Comparison of ENCODE assay signal across 26 mouse cellular contexts in genomic region chr2:49694727-49695126, GRCm38 (mm10).
DNase-seq lines count a peak whose midpoint lies in the region; ATAC-seq lines count a peak whose summit lies in the region.
"Had no signal": no experiment of that assay in that cellular context is flagged by ENCODE, and none has a peak within 500 bp of the region (broad histone marks: within the 10 kb centered on the region; RNA-seq: fewer than 3 reads in every experiment).

No protein-coding gene starts in this region.

- WGBS in midbrain, embryonic 11.5 days: 60% methylated on average over 10 of the region's 10 CpGs
- 68% methylated on average over 10 of the region's 10 CpGs for WGBS in midbrain, embryonic 10.5 days
- WGBS in hindbrain, embryonic 13.5 days: 57% methylated on average over 10 of the region's 10 CpGs
- WGBS in midbrain, embryonic 15.5 days: 53% methylated on average over 10 of the region's 10 CpGs

- H3K27me3 ChIP-seq in midbrain, embryonic 11.5 days (ENCODE audit: control insufficient read depth, insufficient read depth, low read length): no peaks in the 10 kb centered on the region
- H3K27me3 ChIP-seq in midbrain, embryonic 10.5 days (ENCODE audit: low read depth, poor library complexity, severe bottlenecking): no peaks in the 10 kb centered on the region
- H3K27me3 ChIP-seq in hindbrain, embryonic 13.5 days: no peaks in the 10 kb centered on the region
- no peaks in the 10 kb centered on the region for H3K27me3 ChIP-seq in midbrain, embryonic 15.5 days (replicated peaks)
- H3K27me3 ChIP-seq: embryonic facial prominence, embryonic 15.5 days; kidney, embryonic 15.5 days; limb, embryonic 13.5 days had no signal

- DNase-seq in frontal cortex, postnatal 14 days (ENCODE audit: low spot score in 2 of 2): no peak
- no peak for DNase-seq in midbrain, embryonic 11.5 days (ENCODE audit: low spot score, missing footprints)
- no peak for DNase-seq in midbrain, embryonic 10.5 days (ENCODE audit: low spot score)
- no peak for DNase-seq in retina, postnatal 1 day
- DNase-seq: adrenal gland, adult 2 months; cerebellum, adult 2 months; cerebellum, postnatal 14 days; gastrocnemius, postnatal 25 days; heart, adult 18-20 months; heart, postnatal 4 days; kidney, adult 11 months; kidney, postnatal 25 days; lung, postnatal 4 days had no signal

- peak; percentile 10 for ATAC-seq in frontal cortex, adult (ENCODE audit: low TSS enrichment)
- ATAC-seq in midbrain, embryonic 11.5 days (ENCODE audit: low FRiP score): peak; percentile 38; the same call in 1 of the 2 replicates
- no peak for ATAC-seq in hindbrain, embryonic 13.5 days (ENCODE audit: low FRiP score)
- peak; percentile 28; the same call in 1 of the 2 replicates for ATAC-seq in midbrain, embryonic 15.5 days (replicated peaks)
- ATAC-seq in activated CD4-positive, CD25-positive, alpha-beta regulatory T cell, adult 4 months: no peak
- ATAC-seq: CD4-positive, CD25-positive, alpha-beta regulatory T cell, adult 4 months; inflammation-experienced regulatory T-cells, adult 6 months had no signal

- peaks cover 7% of the 10 kb centered on the region; the same call in 1 of the 2 replicates for H3K4me1 ChIP-seq in midbrain, embryonic 11.5 days (ENCODE audit: control insufficient read depth, insufficient read depth, low read length)
- peaks cover 16% of the 10 kb centered on the region; the same call in 1 of the 2 replicates for H3K4me1 ChIP-seq in midbrain, embryonic 10.5 days
- H3K4me1 ChIP-seq in hindbrain, embryonic 13.5 days (replicated peaks): peaks cover 74% of the 10 kb centered on the region
- peaks cover 46% of the 10 kb centered on the region for H3K4me1 ChIP-seq in midbrain, embryonic 15.5 days
- H3K4me1 ChIP-seq: embryonic facial prominence, embryonic 15.5 days; megakaryocyte, embryonic 14.5 days had no signal

- H3K9ac ChIP-seq in midbrain, embryonic 11.5 days (ENCODE audit: low read length): no peak overlapping the region
- no peak overlapping the region for H3K9ac ChIP-seq in hindbrain, embryonic 13.5 days
- no peak overlapping the region for H3K9ac ChIP-seq in midbrain, embryonic 15.5 days
- H3K9ac ChIP-seq: embryonic facial prominence, embryonic 15.5 days; kidney, embryonic 15.5 days; limb, embryonic 13.5 days had no signal

- no peak overlapping the region for H3K4me2 ChIP-seq in midbrain, embryonic 11.5 days
- no peak overlapping the region for H3K4me2 ChIP-seq in hindbrain, embryonic 13.5 days
- H3K4me2 ChIP-seq in midbrain, embryonic 15.5 days: no peak overlapping the region
- H3K4me2 ChIP-seq: embryonic facial prominence, embryonic 15.5 days; heart, embryonic 11.5 days; kidney, embryonic 15.5 days; limb, embryonic 13.5 days; liver, embryonic 11.5 days had no signal

- H3K9me3 ChIP-seq in midbrain, embryonic 11.5 days (ENCODE audit: control insufficient read depth, low read length): no peaks in the 10 kb centered on the region
- no peaks in the 10 kb centered on the region for H3K9me3 ChIP-seq in midbrain, embryonic 10.5 days (replicated peaks)
- no peaks in the 10 kb centered on the region for H3K9me3 ChIP-seq in hindbrain, embryonic 13.5 days
- H3K9me3 ChIP-seq in midbrain, embryonic 15.5 days: no peaks in the 10 kb centered on the region
- H3K9me3 ChIP-seq: embryonic facial prominence, embryonic 10.5 days; embryonic facial prominence, embryonic 15.5 days; kidney, embryonic 15.5 days; limb, embryonic 13.5 days; megakaryocyte, embryonic 14.5 days had no signal

- H3K36me3 ChIP-seq in midbrain, embryonic 11.5 days (ENCODE audit: control insufficient read depth, insufficient read depth, low read length): no peaks in the 10 kb centered on the region; the same call in 1 of the 2 replicates
- peaks cover 54% of the 10 kb centered on the region for H3K36me3 ChIP-seq in midbrain, embryonic 10.5 days
- peaks cover 24% of the 10 kb centered on the region for H3K36me3 ChIP-seq in hindbrain, embryonic 13.5 days
- no peaks in the 10 kb centered on the region; the same call in 1 of the 2 replicates for H3K36me3 ChIP-seq in midbrain, embryonic 15.5 days (replicated peaks)
- H3K36me3 ChIP-seq: embryonic facial prominence, embryonic 15.5 days; kidney, embryonic 15.5 days had no signal

- H3K4me3 ChIP-seq in midbrain, embryonic 11.5 days (ENCODE audit: low read depth, low read length): no peak overlapping the region
- H3K4me3 ChIP-seq in midbrain, embryonic 10.5 days: no peak overlapping the region
- no peak overlapping the region for H3K4me3 ChIP-seq in hindbrain, embryonic 13.5 days
- no peak overlapping the region for H3K4me3 ChIP-seq in midbrain, embryonic 15.5 days
- H3K4me3 ChIP-seq: embryonic facial prominence, embryonic 10.5 days; embryonic facial prominence, embryonic 15.5 days; kidney, embryonic 15.5 days; limb, embryonic 13.5 days; megakaryocyte, embryonic 14.5 days had no signal

- no peak overlapping the region for H3K27ac ChIP-seq in midbrain, embryonic 11.5 days (ENCODE audit: low read depth, low read length)
- no peak overlapping the region for H3K27ac ChIP-seq in midbrain, embryonic 10.5 days (replicated peaks)
- peak overlapping the region; percentile 24 for H3K27ac ChIP-seq in hindbrain, embryonic 13.5 days
- H3K27ac ChIP-seq in midbrain, embryonic 15.5 days: 0 out of 2 replicates have a peak overlapping the region, but pooled peaks have one; percentile 15
- H3K27ac ChIP-seq: embryonic facial prominence, embryonic 10.5 days; embryonic facial prominence, embryonic 15.5 days; kidney, embryonic 15.5 days; limb, embryonic 13.5 days had no signal

Comparison
In these comparisons a context has a peak if more than half of its experiments do, and no peak if none do; other contexts are left out.
1. H3K27ac ChIP-seq: peak in hindbrain, embryonic 13.5 days (single experiment) and midbrain, embryonic 15.5 days (single experiment); none in midbrain, embryonic 11.5 days (single experiment) and midbrain, embryonic 10.5 days (single experiment).
2. ATAC-seq: peak in frontal cortex, adult (single experiment), midbrain, embryonic 11.5 days (single experiment) and midbrain, embryonic 15.5 days (single experiment); none in hindbrain, embryonic 13.5 days (single experiment) and activated CD4-positive, CD25-positive, alpha-beta regulatory T cell, adult 4 months (single experiment).